Mouse (Mus musculus): ENCODE results near the gene Epha4.

Gene Epha4

DNA sequence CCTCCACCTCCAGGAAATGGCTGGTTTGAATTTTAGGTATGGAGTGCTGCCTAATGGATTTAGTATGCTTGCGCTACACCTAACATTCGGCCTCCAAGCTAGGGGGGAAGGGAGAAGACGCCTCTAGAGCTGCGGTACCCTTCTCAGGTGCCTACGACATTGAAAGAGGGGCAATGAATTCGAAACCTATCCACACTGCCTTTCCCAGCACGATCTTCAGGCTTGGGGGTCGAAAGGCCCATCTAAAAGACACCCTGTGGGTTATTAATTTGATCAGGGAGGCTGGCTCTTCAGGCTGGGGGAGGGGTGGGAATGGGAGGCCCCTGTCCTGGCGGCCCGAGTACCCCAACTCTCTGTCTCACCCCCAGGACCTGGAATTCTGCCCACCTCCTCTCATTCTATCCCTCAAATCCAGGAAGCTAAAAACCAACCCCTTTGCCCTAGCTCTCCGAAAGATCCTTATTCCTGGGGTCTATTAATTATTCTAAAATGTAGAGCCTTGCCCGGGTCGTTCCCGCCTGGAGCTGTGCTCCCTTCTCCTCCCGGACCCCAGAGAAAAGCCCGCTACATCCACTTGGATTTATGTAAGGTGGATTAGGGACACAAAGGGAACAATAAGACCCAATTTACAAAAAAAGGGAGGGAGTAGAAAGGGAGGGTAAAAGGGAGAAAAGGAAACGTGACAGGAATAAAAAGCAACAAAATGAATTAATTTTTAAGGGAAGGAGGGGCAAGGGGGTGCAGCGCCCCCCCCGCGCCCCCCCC, 2.3 kb downstream of the Epha4 start:
- DNase-seq (ENCODE audit: low spot score in 2 of 2): no peak

DNA sequence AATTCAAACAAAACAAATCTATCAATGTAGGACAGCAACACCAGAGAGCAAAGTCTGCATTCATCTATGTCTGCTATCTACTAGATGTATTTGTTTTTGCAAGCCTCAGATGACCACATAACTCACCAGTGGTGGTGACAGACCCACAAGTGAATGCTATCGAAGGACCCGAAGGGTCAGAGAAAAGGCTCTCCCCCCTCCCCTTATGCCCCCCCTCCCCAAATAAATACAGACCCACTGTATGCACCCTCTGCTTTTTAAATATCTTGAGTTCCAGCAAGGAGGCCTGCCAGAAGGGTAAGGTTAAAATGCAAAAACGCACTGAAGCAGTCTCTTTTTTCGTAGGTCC, 2.9 kb downstream of the Epha4 start:
- DNase-seq (ENCODE audit: low spot score in 2 of 2): no peak

DNA sequence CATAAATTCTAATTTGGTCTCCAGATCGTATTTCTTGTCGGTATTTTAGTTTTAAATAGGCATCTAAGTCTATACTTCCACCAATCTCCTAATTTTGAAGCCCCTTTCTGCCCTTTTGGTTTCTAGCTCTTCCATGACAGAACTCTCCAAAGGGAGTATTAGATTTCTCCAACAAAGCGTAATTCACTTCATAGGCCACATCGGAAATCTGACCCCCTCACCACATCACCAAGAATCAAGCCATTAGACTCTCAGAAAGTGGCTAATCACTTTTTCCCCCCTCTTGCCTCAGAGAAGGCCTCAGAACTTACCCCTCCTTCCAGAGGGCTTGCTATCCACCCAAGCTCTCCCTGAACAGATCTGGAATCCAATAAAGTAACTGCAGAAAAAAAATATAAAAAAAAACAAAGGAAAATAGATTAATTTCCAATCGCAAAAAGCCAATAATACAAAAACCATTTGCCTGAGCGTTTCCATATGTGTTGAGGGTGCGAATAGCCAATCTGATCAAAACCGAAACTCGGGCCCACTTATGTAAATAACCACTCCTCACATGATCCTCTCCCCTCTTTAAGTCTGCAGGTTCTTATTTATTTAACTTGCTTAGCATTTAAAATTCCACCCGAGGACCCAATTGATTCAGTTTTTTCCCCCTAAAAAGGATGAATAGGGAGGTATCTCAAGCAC, 3.4 kb downstream of the Epha4 start:
- no peak for DNase-seq (ENCODE audit: low spot score in 2 of 2)

DNA sequence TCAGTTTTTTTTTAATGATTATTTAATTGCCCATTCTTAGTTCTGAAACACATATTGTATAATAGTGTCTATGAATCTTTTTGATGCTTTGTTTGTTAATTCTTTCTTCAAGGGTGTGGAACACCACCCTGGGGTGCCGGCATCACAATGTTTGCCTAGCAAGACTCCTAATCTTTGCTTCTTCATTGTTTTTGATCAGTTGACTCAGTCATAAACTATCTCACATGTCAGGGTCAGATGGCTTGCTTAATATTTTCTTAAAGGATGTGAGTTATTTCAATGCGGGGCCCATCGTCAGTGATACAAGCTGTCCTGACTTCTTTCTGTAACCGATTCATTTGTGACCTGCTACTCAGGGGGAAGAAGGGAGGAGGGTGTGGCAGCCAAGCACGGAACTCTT, 4.3 kb downstream of the Epha4 start:
- no peak for DNase-seq (ENCODE audit: low spot score in 2 of 2)

DNA sequence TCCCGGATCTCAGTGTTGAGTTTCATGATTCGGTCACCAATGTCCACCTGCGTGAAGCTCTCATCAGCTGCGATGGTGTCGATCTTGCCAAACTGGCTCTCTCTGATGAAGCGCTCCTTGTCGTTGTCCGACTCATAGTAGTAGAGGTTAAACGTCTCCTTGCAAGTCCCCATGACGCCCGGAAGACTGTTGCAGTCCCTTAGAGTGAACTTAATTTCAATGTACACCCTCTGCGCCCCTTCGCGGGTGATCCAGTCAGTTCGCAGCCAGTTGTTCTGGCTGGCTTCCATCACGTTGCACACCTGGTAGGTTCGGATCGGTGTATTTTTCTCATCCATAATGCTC, 8.1 kb downstream of the Epha4 start:
- no peak for DNase-seq (ENCODE audit: low spot score in 2 of 2)

DNA sequence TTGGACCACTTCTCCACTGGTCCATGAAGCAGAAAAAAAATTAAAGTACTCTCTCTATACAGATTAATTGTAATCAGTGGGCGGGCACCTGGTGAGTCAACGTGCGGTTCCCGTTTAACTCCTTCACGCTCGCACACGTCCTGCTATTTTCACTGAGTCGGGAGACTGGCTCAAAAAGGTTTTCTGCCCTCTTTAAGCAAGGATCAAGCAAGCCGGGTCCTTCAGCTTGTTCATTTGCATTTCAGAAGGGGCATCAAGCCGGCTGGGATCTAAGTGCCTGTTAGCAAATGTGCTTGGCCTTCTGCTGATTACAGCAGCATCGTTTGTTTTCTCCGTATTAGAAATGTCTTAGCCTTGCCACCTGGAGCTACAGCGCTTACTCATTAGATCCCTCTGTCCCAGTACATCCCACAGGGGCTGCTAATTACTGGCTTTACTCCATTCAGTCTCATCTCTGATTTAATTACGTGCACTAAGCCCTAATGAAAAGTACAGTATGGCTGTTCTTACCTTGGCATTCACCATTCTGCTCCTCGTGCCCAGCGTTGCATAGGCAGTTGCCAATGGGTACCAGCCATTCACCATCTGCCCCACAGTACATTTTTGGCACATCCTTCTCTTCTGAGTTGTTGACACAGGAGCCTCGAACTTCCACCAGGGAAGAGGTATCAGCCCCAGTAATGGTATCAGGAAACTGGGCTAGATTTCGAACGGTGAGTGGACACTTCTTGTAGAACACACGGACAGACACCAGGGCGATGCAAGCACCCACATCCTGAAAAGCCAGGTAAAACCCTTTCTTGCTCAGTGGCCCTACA, 8.6 kb downstream of the Epha4 start:
- no peak for DNase-seq (ENCODE audit: low spot score in 2 of 2)

DNA sequence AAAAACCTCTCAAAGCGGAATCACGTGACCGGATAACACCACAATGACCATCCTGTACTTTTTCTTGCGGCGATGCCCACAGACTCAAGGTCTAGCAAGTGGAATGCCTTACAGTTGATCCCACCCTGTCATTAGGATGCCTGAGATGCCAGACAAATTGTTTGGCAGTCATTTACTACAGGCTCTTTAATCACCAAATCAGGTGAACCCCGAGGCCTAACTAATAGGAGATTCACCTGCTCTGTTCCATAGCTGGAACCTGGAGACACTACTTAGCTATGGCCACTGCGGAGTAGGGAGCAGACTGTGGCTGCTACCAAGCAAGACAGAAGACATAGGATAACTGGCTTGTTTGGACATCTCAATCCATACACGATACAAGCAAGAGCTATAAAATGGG, 9.6 kb downstream of the Epha4 start:
- DNase-seq (ENCODE audit: low spot score in 2 of 2): no peak

DNA sequence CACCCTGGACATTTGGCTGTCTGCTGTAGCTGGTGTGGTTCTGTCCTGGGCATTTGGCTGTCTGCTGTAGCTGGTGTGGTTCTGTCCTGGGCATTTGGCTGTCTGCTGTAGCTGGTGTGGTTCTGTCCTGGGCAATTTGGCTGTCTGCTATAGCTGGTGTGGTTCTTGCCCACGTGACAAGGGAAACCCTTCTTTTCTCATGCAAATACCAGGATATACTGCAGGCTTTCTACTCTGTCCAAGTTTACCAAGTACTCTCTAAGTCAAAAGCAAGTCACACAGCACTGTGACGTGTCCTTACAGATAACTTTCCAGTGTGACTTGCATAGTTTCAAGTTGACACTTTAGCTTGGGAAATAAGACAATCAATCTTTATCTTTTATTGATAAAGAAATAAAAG, 10.1 kb downstream of the Epha4 start:
- no peak for DNase-seq (ENCODE audit: low spot score in 2 of 2)

DNA sequence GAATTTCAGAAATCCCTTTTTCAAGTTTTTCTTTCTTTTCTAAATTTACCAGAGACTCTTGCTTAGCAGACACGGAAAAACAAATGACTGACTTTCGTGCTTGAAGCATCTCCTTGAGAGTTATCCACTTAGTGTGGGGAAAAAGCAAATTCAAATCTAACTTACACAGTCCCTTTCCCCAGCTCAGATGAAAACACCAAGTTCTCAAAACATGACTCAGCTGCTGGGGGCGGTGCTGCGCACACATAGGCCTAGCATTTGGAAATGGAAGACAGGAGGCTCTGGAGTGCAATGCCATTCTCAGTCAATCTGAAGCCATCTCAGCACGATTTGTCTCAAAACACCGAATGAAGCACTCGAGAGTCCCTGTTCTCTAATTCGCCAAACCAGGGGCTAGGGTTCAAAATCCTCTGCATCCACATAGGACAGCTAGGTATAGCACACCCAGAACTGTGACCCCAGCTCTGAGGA, 11.1 kb downstream of the Epha4 start:
- no peak for DNase-seq (ENCODE audit: low spot score in 2 of 2)

DNA sequence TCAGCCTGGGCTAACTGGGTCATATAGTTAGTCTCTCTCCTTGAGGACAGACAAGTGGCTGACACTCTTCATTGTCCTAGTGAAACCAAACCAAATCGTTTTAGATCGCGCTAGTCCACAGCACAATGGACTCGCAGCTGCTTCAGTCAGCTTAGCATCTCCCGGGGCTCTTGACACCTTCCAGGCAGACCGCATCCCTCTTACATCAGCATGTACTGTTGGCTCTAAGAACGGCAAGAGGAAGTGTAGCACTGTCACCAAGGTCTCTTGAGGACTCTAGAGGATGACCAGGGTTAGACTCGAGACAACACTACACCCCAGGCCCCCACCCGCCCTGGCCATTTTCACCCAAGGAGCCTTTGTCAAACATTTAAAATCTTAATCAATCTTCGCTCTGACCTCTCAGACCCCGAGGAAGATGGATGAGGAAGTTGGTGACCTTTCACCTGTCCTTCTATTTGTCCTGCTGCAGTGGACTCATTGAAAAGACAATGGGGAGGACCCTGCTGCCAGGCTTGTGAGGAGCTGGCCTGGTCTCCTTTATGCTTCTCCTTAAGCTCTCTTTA, 12.3 kb downstream of the Epha4 start:
- no peak for DNase-seq (ENCODE audit: low spot score in 2 of 2)

DNA sequence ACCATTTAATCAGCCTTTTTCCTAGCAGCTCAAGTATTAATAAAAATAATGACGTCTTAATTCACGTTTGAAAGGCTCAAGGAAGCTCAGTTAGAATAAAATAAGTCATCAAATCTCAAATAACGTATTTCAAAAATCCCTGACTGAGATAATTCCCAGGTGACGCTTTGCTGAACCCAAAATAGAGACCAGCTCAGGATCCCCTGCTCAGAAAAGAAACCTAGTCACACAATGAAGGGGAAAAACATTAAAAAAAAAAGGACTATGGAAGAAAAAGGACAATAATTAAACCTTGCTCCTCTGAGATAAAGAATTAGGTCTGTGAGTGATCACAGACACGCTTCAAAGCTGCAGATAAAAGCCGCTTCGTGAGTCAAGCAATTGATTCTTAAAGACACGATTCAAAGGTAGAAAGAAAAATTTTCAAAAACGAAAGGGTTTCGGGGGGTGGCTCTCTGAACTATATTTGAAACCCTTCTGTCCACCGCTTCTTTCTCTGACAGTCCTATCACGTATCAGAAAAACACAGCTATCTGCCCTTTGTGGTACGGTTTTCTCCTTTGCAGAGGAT, 13.4 kb downstream of the Epha4 start:
- no peak for DNase-seq (ENCODE audit: low spot score in 2 of 2)

DNA sequence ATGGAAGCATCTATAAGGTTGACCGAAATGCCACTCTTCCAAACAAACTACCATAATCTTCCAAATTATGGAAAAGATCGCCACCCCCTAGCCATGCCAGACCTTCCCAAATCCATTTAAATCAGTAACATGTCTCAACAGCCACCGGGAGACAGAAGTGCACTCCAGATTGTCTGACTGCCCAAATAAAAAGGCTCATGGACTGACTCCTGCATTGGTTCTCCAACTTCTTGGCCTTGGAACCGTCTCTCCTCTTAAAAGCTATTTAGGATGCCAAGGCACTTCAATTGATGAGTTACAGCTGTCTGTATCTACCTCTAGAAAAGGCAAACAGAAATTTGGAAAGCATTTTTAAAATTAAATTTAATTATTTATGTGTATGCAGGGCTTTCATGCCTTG, 17.4 kb downstream of the Epha4 start:
- DNase-seq (ENCODE audit: low spot score in 2 of 2): no peak

DNA sequence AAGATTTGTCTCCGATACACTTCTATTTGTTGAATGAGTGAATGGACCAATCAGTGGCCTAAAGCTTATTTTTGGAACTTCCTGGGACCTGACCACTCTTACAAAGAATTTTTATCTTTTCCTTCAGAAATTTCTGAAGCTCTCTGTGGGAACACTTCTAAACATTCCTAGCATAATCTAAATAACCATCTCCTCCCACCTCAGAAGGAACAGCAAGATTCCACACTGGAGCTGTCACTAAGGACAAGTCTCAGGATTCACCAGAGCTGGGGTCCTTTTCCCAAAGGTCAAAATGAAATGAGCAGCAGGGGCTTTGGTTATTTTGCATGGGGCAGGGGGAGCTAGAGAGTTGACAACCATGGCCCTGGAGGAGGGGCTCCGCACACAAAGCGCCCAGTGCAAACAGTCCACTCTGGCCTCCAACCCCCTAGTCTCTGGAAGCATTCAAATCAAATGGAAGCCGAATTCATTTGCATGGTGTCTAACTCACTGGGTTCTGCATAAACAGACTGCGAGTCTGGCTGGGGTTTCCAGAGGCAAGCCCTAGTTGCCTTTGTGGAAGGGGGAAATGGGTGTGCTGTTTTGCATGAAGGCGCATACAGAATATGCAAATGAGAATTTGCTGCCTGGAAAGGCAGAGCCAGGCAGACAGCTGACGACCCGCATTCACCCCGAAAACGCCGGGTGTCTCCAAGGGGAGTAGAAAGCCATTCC, 18.3 kb downstream of the Epha4 start:
- DNase-seq (ENCODE audit: low spot score in 2 of 2): no peak

DNA sequence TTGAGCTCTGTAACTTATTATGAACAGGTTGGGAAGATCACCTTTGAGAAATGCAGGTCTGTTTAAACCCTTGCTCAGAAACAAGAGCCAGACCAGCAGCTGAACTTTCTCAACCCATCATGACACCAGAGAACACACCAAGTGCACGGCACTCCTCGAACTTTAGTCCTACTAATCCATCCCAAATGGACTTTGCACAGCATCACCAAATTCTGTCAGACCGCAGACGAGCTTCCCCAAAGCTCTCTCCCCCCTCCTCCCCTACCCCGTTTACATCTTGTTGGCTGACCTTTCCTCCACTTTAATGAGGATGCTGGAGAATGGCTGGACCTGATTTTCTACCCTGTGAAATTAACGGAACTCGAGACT, 19.1 kb downstream of the Epha4 start:
- DNase-seq (ENCODE audit: low spot score in 2 of 2): no peak

DNA sequence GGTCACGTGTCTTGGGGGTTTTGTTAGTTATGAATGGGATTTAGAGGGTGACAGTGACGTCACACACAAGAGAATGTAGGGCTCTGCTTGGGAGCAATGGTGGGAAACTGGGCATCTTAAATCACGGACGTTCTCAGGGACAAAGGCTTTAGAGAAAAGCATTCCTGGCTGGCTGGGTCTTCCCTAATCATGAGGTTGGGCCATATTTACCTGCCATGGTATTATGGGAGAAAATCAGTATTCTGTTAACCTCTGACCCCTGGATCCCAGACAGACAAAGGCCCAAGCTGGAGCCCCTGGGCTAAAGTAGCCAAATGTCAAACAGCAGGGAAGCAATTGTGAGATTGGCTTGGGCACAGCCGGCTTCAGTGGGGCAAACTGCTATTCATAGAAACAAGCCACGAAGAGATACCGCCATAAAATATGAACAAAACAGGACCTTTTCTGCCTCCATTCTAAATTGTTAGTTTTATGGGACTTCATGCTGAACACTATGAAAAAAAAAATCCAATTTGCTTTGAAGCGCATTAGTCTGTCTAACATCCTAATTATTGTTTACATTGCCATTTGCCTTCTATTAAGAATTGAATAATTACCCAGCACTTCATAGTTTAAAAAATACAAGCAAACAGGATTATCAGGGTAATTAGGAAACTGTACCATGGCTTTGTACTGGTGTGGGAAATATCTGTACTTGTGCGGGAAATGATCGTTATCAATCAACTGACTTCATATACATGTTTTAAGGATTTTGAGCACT, 19.7 kb downstream of the Epha4 start:
- DNase-seq (ENCODE audit: low spot score in 2 of 2): no peak

DNA sequence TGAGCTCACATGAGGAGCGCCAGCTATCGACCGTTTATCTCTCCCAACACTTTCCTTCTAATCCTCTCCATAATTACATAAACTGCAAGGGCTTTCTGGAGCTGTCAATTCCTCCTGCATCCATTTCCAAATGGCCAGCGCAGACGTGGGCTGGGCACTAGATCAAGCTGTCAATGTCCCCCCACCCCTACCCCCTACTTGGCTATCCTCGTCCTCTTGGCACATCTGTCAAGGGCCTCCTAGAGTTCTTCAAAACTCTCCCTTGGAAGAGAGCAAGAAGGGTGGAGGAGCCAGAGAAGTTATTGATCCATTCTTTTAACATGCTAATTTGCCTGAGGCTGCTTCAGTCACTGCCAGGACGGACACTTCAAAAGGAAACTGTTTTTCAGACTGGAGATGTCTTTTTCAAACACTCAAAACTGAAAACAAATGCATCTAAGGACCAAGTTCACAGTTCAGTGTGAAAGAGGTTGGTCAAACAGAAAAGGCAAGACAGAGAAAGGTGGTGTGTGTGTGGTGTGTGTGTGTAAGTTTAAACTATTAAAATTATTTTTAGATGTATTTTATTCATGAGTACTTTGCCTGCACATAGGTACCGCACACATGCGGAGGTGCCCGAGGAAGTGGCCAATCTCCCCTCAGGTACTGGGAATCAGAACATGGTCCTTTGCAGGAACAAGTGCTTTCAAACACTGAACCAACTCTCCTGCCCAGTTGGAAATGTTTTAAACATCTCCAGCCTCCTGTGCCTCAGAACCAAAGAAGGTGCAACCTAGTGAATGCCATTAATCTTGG, 20.9 kb downstream of the Epha4 start:
- no peak for DNase-seq (ENCODE audit: low spot score in 2 of 2)

DNA sequence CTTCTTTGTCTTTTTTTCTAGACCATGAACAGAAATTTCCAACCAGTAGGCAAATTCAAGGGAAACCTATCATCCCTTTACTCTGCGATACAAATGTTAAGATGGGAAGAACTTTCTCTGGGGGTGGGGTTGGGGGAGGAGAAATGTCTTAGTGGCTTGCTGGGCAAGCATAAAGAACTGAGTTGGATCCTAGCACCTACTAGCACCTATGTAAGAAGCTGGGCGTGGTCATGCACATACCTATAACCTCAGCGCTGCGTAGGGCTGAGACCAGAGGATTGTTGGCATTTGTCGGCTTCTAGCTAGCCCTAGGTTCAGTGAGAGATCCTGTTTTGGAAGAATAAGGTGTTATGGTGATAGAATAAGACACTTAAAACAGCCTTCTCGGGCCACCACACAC, 24.7 kb downstream of the Epha4 start:
- no peak for DNase-seq (ENCODE audit: low spot score in 2 of 2)

DNA sequence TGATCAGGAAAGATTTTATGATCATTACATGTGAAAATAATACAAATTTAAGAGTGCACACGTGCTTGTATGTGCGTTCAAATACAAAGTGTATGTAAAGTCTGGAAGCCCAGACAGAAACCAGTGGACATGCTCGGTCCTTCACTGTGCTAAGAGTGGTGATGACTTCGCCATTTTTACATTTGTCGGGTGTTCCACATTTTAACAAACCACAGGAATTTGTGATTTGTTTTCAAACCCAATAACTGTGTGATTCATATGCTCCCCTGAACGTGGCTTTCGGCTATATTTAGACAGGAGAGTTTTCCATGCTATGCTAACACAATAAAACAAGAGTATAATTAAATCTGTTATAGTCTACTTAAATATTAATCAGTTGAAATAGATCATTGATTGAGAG, 25.5 kb downstream of the Epha4 start:
- no peak for DNase-seq (ENCODE audit: low spot score in 2 of 2)

DNA sequence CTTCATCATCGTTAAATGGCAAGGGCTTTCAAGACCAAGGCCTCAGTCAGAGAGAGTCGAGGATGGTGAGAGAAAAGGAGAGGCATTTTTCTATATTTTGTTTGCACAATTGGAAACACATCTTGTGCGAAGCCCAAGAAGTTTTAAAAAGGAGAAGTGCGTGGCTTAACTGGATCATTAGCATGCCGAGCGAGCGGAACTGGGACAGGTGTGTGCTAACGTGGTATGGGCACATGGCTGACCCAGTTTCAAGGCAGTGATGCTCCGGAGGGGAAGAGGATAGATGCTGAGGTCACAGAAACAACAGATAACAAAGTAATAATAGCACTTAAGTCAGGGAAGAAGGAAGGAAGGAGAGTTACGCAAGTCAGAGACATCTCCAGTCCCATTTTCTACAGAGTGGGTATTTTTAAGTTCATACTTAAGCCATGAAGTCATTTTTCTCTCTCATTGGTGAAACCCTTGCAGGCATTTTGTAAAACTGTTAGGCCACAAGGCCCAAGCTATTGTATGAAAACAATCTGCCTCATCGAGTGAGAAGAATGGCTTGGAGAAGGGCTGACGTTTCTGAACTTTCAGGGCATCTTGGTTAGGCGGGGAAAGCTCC, 26.9 kb downstream of the Epha4 start:
- no peak for DNase-seq (ENCODE audit: low spot score in 2 of 2)
